Mouse (Mus musculus) gastrocnemius, adult 8-10 months (tissue): ENCODE results near the gene Slc2a13. TPM values are rescaled to one million over a fixed set of nuclear protein-coding genes. Genes with fewer than 3 reads are reported as not detected.

ENCODE experiments used
- DNase-seq, 2 experiments: peaks; one replicate each; pipeline ENCODE4 v3.0.0; 2022; ENCODE audit warnings: low spot score in 2 of 2
- total RNA-seq, 4 experiments: library from RNA; stranded (reverse); gene quantifications; 2 replicates each; pipeline ENCODE4 v1.2.4; 2022

Gene Slc2a13
- total RNA-seq, 4 experiments from 2014 or later, result 0.32 to 0.65 (median 0.35) TPM

DNA sequence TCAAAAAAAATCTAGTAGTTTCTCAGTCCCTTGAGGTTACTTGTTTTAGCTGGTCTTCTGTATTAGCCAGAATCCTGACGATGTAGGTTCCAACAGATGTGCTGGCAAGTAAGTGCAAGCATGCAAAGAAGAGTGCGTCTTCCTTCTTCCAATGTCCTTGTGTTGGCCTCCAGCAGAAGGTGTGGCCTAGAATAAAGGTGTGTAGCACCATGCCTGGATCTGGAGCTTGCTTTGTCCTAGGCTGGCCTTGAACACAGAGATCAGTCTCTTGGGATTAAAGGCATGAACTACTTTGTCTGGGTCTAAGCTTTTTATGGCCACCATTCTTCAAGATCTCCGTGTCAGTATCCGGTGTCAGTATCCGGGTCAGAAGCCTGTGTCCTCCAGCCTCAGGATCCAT, 293.5 kb downstream of the Slc2a13 start:
- DNase-seq, result no peak

DNA sequence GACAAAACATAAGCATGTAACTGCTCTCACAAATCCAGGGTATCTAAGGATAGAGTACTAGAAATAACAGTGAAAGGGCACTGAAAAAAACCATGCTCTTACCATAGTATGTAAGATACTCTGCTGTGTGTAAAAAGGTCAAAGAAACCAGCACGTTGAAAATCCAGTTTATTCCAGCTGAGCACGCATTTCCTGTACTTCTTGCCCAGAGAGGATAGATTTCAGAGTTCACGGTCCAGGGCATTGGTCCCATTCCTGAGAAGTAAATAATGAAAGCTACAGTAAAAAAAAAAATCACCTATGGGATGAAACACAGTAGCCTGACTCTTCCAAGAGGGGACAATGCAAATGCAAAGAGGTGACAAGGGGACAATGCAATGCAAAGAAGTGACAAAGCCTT, 297.1 kb downstream of the Slc2a13 start:
- DNase-seq, result no peak

DNA sequence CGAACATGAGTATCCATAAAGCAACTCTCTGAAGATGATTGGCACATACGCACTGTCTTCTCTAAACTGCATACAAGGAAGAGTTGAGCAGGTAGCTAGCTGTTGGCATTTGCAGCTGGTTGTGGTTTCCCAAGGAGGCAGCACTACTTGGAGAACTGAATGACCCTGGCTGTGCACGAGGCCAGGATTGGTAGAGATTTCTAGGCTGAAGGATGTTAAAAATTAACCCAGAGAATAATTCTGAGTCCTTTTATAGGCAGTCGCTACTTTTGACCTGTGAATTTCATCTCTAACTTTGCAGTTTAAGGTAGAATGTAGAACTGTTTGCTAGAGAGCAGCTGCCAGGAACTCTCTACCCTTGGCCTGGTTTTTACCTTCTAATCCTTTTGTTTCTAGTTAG, 304.5 kb downstream of the Slc2a13 start:
- no peak for DNase-seq

DNA sequence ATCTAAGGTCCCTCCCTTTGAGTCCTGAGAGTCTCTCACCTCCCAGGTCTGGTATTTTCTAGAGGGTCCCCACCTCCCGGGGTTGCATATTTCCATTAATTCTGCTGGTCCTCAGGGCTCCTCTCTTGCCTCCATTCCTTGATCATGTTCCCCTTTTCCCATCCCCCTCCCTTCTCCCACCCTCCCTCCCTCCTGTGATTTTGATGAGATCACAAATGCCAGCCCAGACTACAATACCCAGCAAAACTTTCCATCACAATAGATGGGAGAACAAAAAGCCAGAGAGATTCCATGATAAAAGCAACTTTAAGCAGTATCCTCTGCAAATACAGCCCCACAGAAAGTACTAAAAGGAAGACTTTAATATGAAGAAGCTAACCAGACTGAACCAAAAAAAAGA, 309.1 kb downstream of the Slc2a13 start:
- no peak for DNase-seq

DNA sequence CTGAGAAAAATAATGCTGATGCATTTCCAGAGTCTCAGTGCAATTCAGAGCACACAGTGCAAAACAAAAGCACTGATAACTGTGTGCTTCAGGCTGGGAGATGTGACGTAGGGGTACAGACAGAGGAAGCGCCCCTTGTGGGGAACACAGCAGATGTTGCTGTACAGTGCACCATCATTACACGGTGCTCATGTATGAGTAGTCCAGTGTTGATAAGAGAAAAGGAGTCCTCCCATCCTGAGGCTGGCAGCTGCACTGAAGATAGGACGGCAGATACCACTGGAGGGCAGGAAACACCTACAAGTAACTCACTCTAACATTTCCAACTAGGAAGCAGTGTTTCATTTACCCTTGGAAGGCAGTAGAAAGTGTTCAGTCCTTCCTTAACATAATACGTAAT, 312.5 kb downstream of the Slc2a13 start:
- DNase-seq, result no peak

DNA sequence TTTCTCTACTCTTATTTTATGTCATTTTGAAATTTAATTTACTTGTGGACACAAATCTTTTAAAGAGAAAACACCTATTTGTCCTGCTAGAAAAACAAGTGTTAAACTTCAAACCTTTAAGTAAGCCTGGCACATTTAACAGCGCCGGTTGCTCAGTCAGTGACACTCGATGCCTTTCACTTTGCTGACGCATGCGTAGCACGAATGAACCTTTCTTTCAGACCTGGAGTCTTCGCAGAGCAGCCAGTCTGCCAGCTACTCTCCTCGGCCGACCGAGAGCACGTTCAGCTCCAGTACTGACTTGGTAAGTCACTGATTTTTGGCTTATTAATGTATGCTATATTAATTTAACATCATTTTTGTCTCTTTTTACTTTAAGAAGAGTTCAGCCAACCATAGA, 315.9 kb downstream of the Slc2a13 start:
- DNase-seq, result peak in 1 of 2 experiments; percentile 38

DNA sequence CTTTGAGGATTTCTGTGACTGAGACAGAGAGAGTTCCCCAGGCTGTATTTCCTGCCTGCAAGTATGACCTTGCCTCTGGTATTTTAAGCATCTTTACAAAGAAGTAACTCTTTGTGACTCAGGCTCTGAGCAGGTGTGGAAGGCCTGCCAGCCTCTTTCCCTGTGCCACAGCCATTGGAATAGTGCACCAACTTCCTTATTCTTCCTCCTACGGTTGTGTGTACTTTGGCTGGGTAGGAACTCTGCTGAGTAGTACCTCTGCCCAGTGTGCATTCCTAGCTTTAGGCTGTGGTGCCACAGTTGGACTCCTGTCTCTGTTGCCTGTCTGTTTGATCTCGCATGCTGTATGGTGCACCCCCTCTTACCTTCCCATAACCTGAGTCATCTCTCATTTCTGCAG, 317.8 kb downstream of the Slc2a13 start:
- no peak for DNase-seq

DNA sequence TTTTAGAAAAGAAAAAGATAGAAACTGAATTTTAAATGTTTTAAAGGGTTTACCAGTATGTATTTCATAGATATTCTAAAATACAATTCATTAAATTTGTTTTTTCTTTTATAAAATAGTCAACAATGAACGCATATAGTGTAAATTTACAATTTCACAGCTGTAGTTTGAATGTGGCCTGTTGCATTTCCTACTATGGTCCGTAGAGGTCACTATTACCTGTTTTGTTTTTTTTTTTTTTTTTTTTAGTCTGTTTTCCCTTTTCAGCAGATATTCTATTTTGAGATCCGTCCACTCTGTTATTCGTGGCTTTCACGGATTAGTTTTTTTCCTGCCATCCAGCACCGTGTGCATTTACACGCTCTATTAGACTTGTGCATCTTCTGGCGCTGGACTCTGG, 320.1 kb downstream of the Slc2a13 start:
- DNase-seq, result no peak

DNA sequence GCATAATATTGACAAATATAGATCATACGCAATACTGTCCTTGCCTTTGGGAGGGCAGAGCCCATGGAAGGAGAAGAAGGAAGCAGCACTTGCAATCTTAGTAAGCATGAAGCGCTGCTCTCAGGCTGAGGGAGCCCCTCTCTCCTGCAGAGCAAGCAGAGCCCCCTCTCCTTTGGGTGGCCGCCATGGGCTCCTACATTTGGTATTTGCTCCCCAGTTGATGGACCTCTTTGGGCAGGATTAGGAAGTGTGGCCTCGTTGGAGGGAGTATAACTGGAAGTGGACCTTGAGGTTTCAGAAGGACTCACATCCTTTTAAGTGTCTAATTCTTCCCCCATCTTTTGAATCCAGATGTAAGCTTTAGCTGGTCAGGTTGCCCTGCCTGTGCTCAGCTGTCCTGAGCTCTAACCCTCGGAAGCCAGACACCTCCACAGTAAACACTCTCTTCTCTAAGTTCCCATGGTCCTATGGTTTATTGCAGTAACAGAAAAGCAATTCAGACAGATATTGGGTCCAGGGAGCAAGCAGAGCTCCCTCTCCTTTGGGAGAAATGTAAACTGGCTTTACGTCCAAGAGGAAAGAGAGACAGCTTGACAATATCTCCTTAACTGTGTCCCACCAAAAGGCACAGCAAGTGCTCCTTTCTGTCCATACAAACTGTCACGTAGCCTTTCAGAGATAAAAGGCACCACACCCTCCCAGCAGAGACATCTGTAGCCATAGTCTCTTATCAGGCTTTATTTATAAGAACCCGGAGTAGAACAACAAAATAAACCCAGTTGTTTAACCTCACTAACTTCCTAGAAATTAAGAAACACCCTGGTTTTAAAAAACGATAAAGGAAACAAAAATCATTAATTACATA, 321.3 kb downstream of the Slc2a13 start:
- no peak for DNase-seq

DNA sequence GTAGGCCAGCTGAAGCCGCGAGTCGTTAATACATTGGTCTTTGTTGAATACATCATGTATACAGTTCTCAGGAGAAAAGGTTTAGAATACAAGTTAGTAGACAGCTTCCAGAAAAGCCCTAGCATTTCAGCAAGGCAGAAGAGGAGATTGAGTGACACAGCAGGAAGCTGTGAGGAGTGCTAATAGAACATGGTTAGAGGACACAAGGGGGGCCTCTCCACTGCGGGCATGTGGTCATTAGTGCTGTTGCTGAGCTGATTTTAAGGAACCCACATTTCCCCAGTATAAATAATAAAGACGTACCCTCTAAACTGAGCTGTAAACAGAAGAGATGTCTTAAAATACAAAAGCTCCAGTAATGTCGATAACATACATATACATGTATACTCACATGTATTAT, 322.2 kb downstream of the Slc2a13 start:
- DNase-seq, result no peak

DNA sequence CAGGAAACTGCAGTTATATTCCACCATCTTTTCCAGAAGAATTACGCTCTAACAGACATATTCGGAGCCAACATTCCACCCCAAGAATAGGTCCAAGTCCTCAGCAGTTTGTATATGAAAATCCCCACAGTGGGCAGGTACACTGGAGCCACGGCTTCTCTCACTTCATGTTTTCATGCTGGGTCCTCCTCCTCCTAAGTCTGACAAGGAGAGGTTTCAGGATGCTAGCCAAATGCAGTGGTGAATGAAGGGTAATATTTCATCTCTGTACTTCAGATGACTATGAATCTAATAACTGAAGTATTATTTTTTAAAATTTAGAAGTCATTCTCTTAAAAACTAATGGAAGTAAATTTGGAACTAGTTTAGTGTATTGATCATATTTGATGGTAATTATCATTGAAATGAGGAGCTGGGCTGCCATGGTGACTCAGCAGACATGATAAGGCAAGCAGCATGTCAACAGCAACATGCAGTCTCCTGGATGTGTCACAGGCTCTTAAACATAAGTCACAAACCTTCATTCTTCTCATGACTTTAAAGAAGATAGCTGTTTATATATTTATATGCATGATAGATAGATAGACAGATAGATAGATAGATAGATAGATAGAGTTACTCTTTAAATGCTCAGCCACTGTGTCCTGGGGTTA, 332.3 kb downstream of the Slc2a13 start:
- no peak for DNase-seq

DNA sequence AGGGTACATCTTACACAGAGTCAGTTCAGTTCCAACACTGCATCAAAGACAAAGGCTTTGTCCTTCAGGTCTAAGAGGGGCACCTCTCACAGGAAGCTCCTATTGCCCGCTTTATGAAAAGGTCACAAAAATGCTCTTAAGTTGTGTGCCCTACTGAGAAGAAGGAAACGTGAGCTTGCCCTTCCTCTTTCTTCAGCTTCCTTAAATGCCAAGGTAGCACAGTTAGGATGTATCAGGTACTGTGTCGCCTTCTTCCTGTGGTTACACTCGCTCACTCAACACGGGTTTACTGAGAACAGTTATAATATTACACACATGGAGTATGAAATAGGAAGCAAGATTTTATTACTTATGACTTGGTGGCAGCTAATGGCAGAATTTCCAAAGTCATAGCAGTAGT, 335.8 kb downstream of the Slc2a13 start:
- no peak for DNase-seq

Other genes with a start within 250 kb of the Slc2a13 start
- gene Lrrk2, start 99.9 kb upstream of the Slc2a13 start, total RNA-seq, result 1 to 10 TPM; 4.3 to 6.0 (median 5.2) TPM